Mouse (Mus musculus): Measurements from ENCODE around the gene Tmem201. TPM values are rescaled to one million over a fixed set of nuclear protein-coding genes. Genes with fewer than 3 reads are reported as not detected.
"Not testable (repeated sequence)": the region's sequence is repeated elsewhere in the genome, so short reads cannot be mapped to it uniquely, and the experiment has no call there.

The Tmem201 gene
- polyA plus RNA-seq, 2 experiments = 3.5 to 7.2 TPM

DNA sequence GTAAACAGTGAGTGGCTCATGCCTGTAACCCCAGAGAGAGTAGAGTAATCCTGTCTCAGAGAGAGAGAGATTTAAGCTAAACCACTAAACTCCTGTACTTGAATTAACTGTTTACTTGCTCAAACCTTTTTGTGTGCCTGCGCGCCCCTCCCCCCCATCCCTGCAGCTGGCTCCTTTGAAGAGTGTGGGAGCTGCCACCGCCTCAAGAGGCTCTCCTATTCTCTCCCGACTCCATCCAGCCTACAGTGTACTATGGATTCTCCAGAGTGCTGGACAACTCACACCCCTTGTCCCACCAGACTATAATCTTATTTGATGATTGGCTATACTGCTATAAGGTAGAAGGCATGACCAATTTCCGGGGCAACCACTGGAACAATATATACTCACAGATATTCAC lies 12.8 kb upstream of the Tmem201 start:
- H3K36me3 ChIP-seq (replicated peaks; ENCODE audit: control insufficient read depth, insufficient read depth, low read depth) = no peaks in the 10 kb centered on the region
- no peak overlapping the region for H3K4me2 ChIP-seq (ENCODE audit: low read depth)
- H3K4me3 ChIP-seq (ENCODE audit: insufficient read depth in 1 of 2, low read depth in 2 of 2, low read length in 2 of 2) = no peak overlapping the region
- no peak overlapping the region for H3K9ac ChIP-seq (replicated peaks)
- DNase-seq (ENCODE audit: low read depth in 3 of 3, low spot score in 3 of 3) (no peak), ATAC-seq (ENCODE audit: insufficient read depth) (no peak)
- H3K27ac ChIP-seq = no peak overlapping the region
- TF ChIP-seq CTCF (IDR thresholded peaks at IDR 0.05; ENCODE audit: low read depth) (no peak), EP300 (IDR thresholded peaks at IDR 0.05; ENCODE audit: low read depth) (no peak)
- 59% methylated on average over 5 of the region's 5 CpGs for WGBS (ENCODE audit: insufficient replicate concordance)
- no peaks in the 10 kb centered on the region for H3K27me3 ChIP-seq (ENCODE audit: control insufficient read depth, insufficient read depth, low read length)
- H3K9me3 ChIP-seq (ENCODE audit: control insufficient read depth, low read length) = no peaks in the 10 kb centered on the region
- H3K4me1 ChIP-seq (replicated peaks; ENCODE audit: control insufficient read depth in 2 of 2, insufficient read depth in 2 of 2, low read length in 1 of 2) = peaks cover 0 to 2% of the 10 kb centered on the region in 2 experiments; a peak in 1 of 4 replicates

DNA sequence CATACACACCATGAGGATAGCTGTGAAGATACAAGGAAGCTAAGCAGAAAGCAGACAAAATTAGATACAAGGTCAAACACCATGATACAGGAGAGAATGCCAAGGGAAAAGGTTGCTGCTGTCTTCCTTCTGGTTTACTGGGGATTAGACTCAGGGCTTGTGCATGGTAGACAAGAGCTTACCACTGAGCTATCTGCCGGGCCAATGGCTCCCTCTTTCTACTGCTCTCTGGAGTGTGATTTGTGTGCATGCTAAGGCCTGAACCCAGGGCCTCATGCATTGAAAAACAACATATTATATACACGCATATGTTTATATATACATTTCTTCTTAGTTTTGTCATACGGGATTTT lies 11.8 kb upstream of the Tmem201 start:
- not testable (repeated sequence) for H3K9ac ChIP-seq (replicated peaks); H3K27ac ChIP-seq; ATAC-seq (ENCODE audit: insufficient read depth); DNase-seq (ENCODE audit: low read depth in 3 of 3, low spot score in 3 of 3); H3K9me3 ChIP-seq (ENCODE audit: control insufficient read depth, low read length); H3K4me2 ChIP-seq (ENCODE audit: low read depth); H3K36me3 ChIP-seq (replicated peaks; ENCODE audit: control insufficient read depth, insufficient read depth, low read depth); H3K4me3 ChIP-seq (ENCODE audit: insufficient read depth in 1 of 2, low read depth in 2 of 2, low read length in 2 of 2); H3K4me1 ChIP-seq (replicated peaks; ENCODE audit: control insufficient read depth in 2 of 2, insufficient read depth in 2 of 2, low read length in 1 of 2); H3K27me3 ChIP-seq (ENCODE audit: control insufficient read depth, insufficient read depth, low read length)
- WGBS (ENCODE audit: insufficient replicate concordance) = 69% methylated on average over 3 of the region's 3 CpGs

DNA sequence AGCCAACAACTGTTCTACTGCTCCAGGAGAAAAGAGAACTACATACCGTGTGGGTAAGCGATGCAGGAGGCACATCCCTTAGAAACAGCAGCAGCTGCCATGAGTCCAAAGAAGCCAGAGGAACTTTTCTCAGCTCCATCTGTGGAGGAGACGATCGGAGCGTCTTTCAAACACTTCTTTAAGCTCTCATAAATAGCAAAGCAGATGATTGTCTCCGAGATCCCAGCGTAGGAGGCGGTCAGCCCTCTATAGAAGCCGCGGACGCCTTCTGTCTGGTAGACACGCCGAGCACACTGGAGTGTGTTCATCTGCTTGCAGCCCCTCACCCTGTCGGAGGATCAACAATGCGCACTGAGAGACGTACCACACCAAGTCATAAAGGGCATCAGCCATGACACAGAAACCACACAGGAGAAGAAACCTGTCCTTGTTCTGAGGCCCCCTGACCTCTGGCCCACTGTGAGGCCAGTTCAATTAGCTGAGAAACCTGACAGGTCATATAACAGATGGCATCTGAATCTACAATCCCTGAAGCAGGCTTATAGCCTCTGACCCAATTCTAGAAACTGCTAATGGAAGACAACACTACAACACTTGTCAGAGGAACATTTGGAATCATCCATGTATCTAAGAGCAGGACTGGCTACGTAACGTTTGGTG lies 11.3 kb upstream of the Tmem201 start:
- 84% methylated on average over 18 of the region's 18 CpGs for WGBS (ENCODE audit: insufficient replicate concordance)
- no peak overlapping the region for H3K9ac ChIP-seq (replicated peaks)
- ATAC-seq (ENCODE audit: insufficient read depth) = no peak
- TF ChIP-seq EP300 (IDR thresholded peaks at IDR 0.05; ENCODE audit: low read depth) (no peak), CTCF (IDR thresholded peaks at IDR 0.05; ENCODE audit: low read depth) (no peak)
- no peak overlapping the region for H3K27ac ChIP-seq
- H3K27me3 ChIP-seq (ENCODE audit: control insufficient read depth, insufficient read depth, low read length) = no peaks in the 10 kb centered on the region
- no peaks in the 10 kb centered on the region for H3K9me3 ChIP-seq (ENCODE audit: control insufficient read depth, low read length)
- H3K4me1 ChIP-seq (replicated peaks; ENCODE audit: control insufficient read depth in 2 of 2, insufficient read depth in 2 of 2, low read length in 1 of 2) = peaks cover 0 to 2% of the 10 kb centered on the region in 2 experiments; a peak in 1 of 4 replicates
- DNase-seq (ENCODE audit: low read depth in 3 of 3, low spot score in 3 of 3) = no peak
- no peaks in the 10 kb centered on the region for H3K36me3 ChIP-seq (replicated peaks; ENCODE audit: control insufficient read depth, insufficient read depth, low read depth)
- H3K4me2 ChIP-seq (ENCODE audit: low read depth) = no peak overlapping the region
- H3K4me3 ChIP-seq (ENCODE audit: insufficient read depth in 1 of 2, low read depth in 2 of 2, low read length in 2 of 2) = no peak overlapping the region

- Histone ChIP-seq H3K4me1 (replicated peaks; ENCODE audit: control insufficient read depth in 2 of 2, insufficient read depth in 2 of 2, low read length in 1 of 2) (peaks cover 0 to 2% of the 10 kb centered on the region in 2 experiments; a peak in 1 of 4 replicates), H3K9ac (replicated peaks) (no peak overlapping the region), H3K9me3 (ENCODE audit: control insufficient read depth, low read length) (no peaks in the 10 kb centered on the region), H3K27me3 (ENCODE audit: control insufficient read depth, insufficient read depth, low read length) (no peaks in the 10 kb centered on the region), H3K36me3 (replicated peaks; ENCODE audit: control insufficient read depth, insufficient read depth, low read depth) (no peaks in the 10 kb centered on the region), H3K4me3 (ENCODE audit: insufficient read depth in 1 of 2, low read depth in 2 of 2, low read length in 2 of 2) (no peak overlapping the region), H3K27ac (no peak overlapping the region), H3K4me2 (ENCODE audit: low read depth) (no peak overlapping the region)
- WGBS (ENCODE audit: insufficient replicate concordance) = 56% methylated on average over 7 of the region's 7 CpGs
- ATAC-seq (ENCODE audit: insufficient read depth) (no peak), DNase-seq (ENCODE audit: low read depth in 3 of 3, low spot score in 3 of 3) (no peak)
- no peak for TF ChIP-seq CTCF (IDR thresholded peaks at IDR 0.05; ENCODE audit: low read depth)
- no peak for TF ChIP-seq EP300 (IDR thresholded peaks at IDR 0.05; ENCODE audit: low read depth)
These were observed 6.3 kb upstream of the Tmem201 start for GRCm38 (mm10) chr4:149744119-149744518.

- no peak overlapping the region for H3K9ac ChIP-seq (replicated peaks)
- H3K9me3 ChIP-seq (ENCODE audit: control insufficient read depth, low read length) = no peaks in the 10 kb centered on the region
- H3K27ac ChIP-seq = no peak overlapping the region
- no peak overlapping the region for H3K4me2 ChIP-seq (ENCODE audit: low read depth)
- peaks cover 0 to 6% of the 10 kb centered on the region in 2 experiments; a peak in 3 of 4 replicates for H3K4me1 ChIP-seq (replicated peaks; ENCODE audit: control insufficient read depth in 2 of 2, insufficient read depth in 2 of 2, low read length in 1 of 2)
- ATAC-seq (ENCODE audit: insufficient read depth) (no peak), DNase-seq (ENCODE audit: low read depth in 3 of 3, low spot score in 3 of 3) (no peak)
- no peaks in the 10 kb centered on the region for H3K27me3 ChIP-seq (ENCODE audit: control insufficient read depth, insufficient read depth, low read length)
- H3K36me3 ChIP-seq (replicated peaks; ENCODE audit: control insufficient read depth, insufficient read depth, low read depth) = no peaks in the 10 kb centered on the region
- no peak for TF ChIP-seq EP300 (IDR thresholded peaks at IDR 0.05; ENCODE audit: low read depth)
- TF ChIP-seq CTCF (IDR thresholded peaks at IDR 0.05; ENCODE audit: low read depth) = no peak
- 88% methylated on average over 14 of the region's 14 CpGs for WGBS (ENCODE audit: insufficient replicate concordance)
- H3K4me3 ChIP-seq (ENCODE audit: insufficient read depth in 1 of 2, low read depth in 2 of 2, low read length in 2 of 2) = no peak overlapping the region
These were observed 4.2 kb upstream of the Tmem201 start for GRCm38 (mm10) chr4:149742011-149742530.

Data from liver, embryonic 14.5 days (tissue).